Mouse (Mus musculus) C3H10T1/2 (cell line): ENCODE measurements around the gene Gm3099. TPM values are rescaled to one million over a fixed set of nuclear protein-coding genes. Genes with fewer than 3 reads are reported as not detected.

Experiments used
- polyA plus RNA-seq, 2 experiments: library from polyadenylated mRNA; unstranded; fragments of >200 nt; fragmentation: generic; extraction: Trizol; gene quantifications; one replicate each; pipeline ENCODE4 v1.2.1; 2012; ENCODE audit warnings: missing spikeins in 2 of 2

Gm3099 gene
- not detected for polyA plus RNA-seq

DNA sequence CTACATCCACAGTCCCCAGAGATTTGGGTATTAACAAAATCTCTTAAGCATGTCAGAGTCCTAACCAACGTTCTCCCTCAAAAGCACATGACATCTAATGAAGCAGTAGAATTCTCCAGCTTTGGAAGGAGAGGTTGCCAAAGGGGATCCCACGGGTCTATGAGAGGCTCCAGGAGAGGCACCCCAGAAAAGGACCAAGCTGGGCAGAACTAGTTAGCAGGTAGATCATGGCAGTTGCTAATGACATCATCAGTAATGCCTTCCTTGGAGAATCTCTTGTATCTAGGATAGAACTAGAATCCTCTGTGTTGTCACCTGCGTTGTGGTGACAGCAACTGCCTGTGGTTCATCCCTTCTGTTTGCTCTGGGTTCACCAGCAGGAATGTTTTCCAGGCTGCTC, at the start of gene Gm3099:
Gene Gm3099 (plus strand): TSS at position 301 of the 400 bp plus-strand sequence.

GRCm38 (mm10) chr14:3963247-3963646, 34.9 kb upstream of the Gm3099 start, which contains the start of gene Gm3095:
TSS of gene Gm3095 (plus strand) at chr14:3963547.

GRCm38 (mm10) chr14:4023641-4024040, 25.4 kb downstream of the Gm3099 start, which contains the start of gene Gm5796:
TSS of gene Gm5796 (plus strand) at chr14:4023941.

Other genes with a start within 250 kb of the Gm3099 start
- gene Gm3002, start 188.3 kb upstream of the Gm3099 start, polyA plus RNA-seq: not detected
- not detected for gene Gm3033, start 152.1 kb upstream of the Gm3099 start, polyA plus RNA-seq
- gene Gm2916, start 114.2 kb upstream of the Gm3099 start, polyA plus RNA-seq: not detected
- gene Gm3029, start 66.6 kb upstream of the Gm3099 start, polyA plus RNA-seq: not detected
- gene Gm3095, start 34.8 kb upstream of the Gm3099 start, polyA plus RNA-seq: not detected
- not detected for gene Gm5796, start 25.5 kb downstream of the Gm3099 start, polyA plus RNA-seq
- not detected for gene Gm3115, start 85.7 kb downstream of the Gm3099 start, polyA plus RNA-seq
- not detected for gene Gm8108, start 112.1 kb downstream of the Gm3099 start, polyA plus RNA-seq
- not detected for gene Gm3127, start 166.6 kb downstream of the Gm3099 start, polyA plus RNA-seq
- gene Gm2974, start 184.2 kb downstream of the Gm3099 start, polyA plus RNA-seq: not detected